Mouse (Mus musculus) c-Kit-positive CD71-positive TER-119-negative erythroid progenitor cells, embryonic 14.5 days (primary cell): ENCODE measurements at regions not wholly inside any gene's neighbourhood (a gene's known extent, or its start where the extent isn't known, plus 50 kb on each side); places are given as distances from the start of the nearest gene placed in this dataset.
"Not testable (repeated sequence)": the region's sequence is repeated elsewhere in the genome, so short reads cannot be mapped to it uniquely, and the experiment has no call there.

Experiments used
- DNase-seq: peaks from one replicate; pipeline ENCODE4 v3.0.0-alpha.2; 2013; ENCODE audit warnings: low read depth

- DNase-seq = no peak
These were observed 262.9 kb upstream of the Kdm8 start for GRCm38 (mm10) chr7:125181548-125181947.

GRCm38 (mm10) chr7:125182266-125182665, 262.2 kb upstream of the Kdm8 start:
- DNase-seq = no peak

- not testable (repeated sequence) for DNase-seq
These were observed 261.5 kb upstream of the Kdm8 start for GRCm38 (mm10) chr7:125183011-125183410.

GRCm38 (mm10) chr7:125185037-125185679, 259.3 kb upstream of the Kdm8 start:
- no peak for DNase-seq

GRCm38 (mm10) chr7:125187011-125187740, 257.3 kb upstream of the Kdm8 start:
- no peak for DNase-seq

GRCm38 (mm10) chr7:125188986-125189385, 255.5 kb upstream of the Kdm8 start:
- DNase-seq = no peak

- no peak for DNase-seq
These were observed 254.4 kb upstream of the Kdm8 start for GRCm38 (mm10) chr7:125190067-125190466.

GRCm38 (mm10) chr7:125191313-125191712, 253.2 kb upstream of the Kdm8 start:
- DNase-seq = no peak

GRCm38 (mm10) chr7:125211346-125211973, 233.0 kb upstream of the Kdm8 start:
- DNase-seq = no peak

- no peak for DNase-seq
These were observed 230.4 kb upstream of the Kdm8 start for GRCm38 (mm10) chr7:125214036-125214435.

GRCm38 (mm10) chr7:125217630-125218029, 226.8 kb upstream of the Kdm8 start:
- no peak for DNase-seq

- no peak for DNase-seq
These were observed 221.8 kb upstream of the Kdm8 start for GRCm38 (mm10) chr7:125222684-125223083.

- no peak for DNase-seq
These were observed 209.6 kb upstream of the Kdm8 start for GRCm38 (mm10) chr7:125234911-125235310.

GRCm38 (mm10) chr7:125237026-125237425, 207.4 kb upstream of the Kdm8 start:
- no peak for DNase-seq

- DNase-seq = no peak
These were observed 201.5 kb upstream of the Kdm8 start for GRCm38 (mm10) chr7:125243021-125243420.

GRCm38 (mm10) chr7:125248386-125248785, 196.1 kb upstream of the Kdm8 start:
- no peak for DNase-seq

- DNase-seq = no peak
These were observed 194.1 kb upstream of the Kdm8 start for GRCm38 (mm10) chr7:125250385-125250784.

GRCm38 (mm10) chr7:125250970-125251585, 193.4 kb upstream of the Kdm8 start:
- no peak for DNase-seq

- DNase-seq = no peak
These were observed 190.2 kb upstream of the Kdm8 start for GRCm38 (mm10) chr7:125254302-125254701.

GRCm38 (mm10) chr7:125259016-125259415, 185.5 kb upstream of the Kdm8 start:
- DNase-seq = no peak

GRCm38 (mm10) chr7:125262133-125262532, 182.3 kb upstream of the Kdm8 start:
- DNase-seq = no peak

- no peak for DNase-seq
These were observed 181.7 kb upstream of the Kdm8 start for GRCm38 (mm10) chr7:125262672-125263365.
